Mouse (Mus musculus) neural tube, embryonic 15.5 days (tissue): ENCODE results near the gene Bnc2. TPM values are rescaled to one million over a fixed set of nuclear protein-coding genes. Genes with fewer than 3 reads are reported as not detected.

Source experiments
- polyA plus RNA-seq: library from polyadenylated mRNA; unstranded; fragments of >200 nt; fragmentation: Nextera tagmentation; extraction: Ambion mirVana; gene quantifications from 2 replicates; pipeline ENCODE4 v1.2.1, GENCODE M21; 2015

Gene Bnc2
- polyA plus RNA-seq, 1 experiment from 2014 or later = 16.2 TPM

Other genes starting within 250 kb of the Bnc2 start
- 5.8 and 6.3 TPM in 2 replicates for gene Cntln, start 209.0 kb upstream of the Bnc2 start, polyA plus RNA-seq